Mouse (Mus musculus) kidney, postnatal 0 days (tissue): ENCODE results near the gene Tmtc4. TPM values are rescaled to one million over a fixed set of nuclear protein-coding genes. Genes with fewer than 3 reads are reported as not detected.

ENCODE experiments used
- ATAC-seq: fragments of 200-750 bp; cut with Nextera tagmentation; replicated peaks from 2 replicates; pipeline ENCODE4 v1.8.0; 2017; ENCODE audit warnings: low read depth, moderate number of reproducible peaks, moderate TSS enrichment, moderate library complexity; ENCODE audit not compliant: low FRiP score
- DNase-seq: peaks from one replicate; pipeline ENCODE4 v3.0.0-alpha.2; 2016; ENCODE audit warnings: low spot score
- H3K27ac ChIP-seq: fragments of 300-500 bp; sonication (generic); 2 replicates; pipeline ENCODE4 v1.5.1; 2014; ENCODE audit warnings: mild to moderate bottlenecking
- H3K27me3 ChIP-seq: fragments of 300-500 bp; sonication (generic); 2 replicates; pipeline ENCODE4 v1.6.1; 2014; ENCODE audit warnings: low read length, mixed read lengths; ENCODE audit not compliant: insufficient read depth
- H3K36me3 ChIP-seq: fragments of 300-500 bp; sonication (generic); 2 replicates; pipeline ENCODE4 v1.6.1; 2014; ENCODE audit warnings: low read length, mixed read lengths; ENCODE audit not compliant: insufficient read depth
- H3K4me1 ChIP-seq: fragments of 300-500 bp; sonication (generic); replicated peaks from 2 replicates; pipeline ENCODE4 v1.6.1; 2014; ENCODE audit warnings: antibody characterized with exemption, low read length, mixed read lengths; ENCODE audit not compliant: insufficient read depth
- H3K4me2 ChIP-seq: fragments of 300-500 bp; sonication (generic); 2 replicates; pipeline ENCODE4 v1.6.1; 2014; ENCODE audit warnings: mild to moderate bottlenecking, low read length, moderate library complexity, mixed read lengths
- H3K4me3 ChIP-seq: fragments of 300-500 bp; sonication (generic); replicated peaks from 2 replicates; pipeline ENCODE4 v1.5.1; 2014; ENCODE audit warnings: low read depth, low read length
- H3K9ac ChIP-seq: fragments of 300-500 bp; sonication (generic); 2 replicates; pipeline ENCODE4 v1.6.1; 2014; ENCODE audit warnings: low read depth, low read length
- H3K9me3 ChIP-seq: fragments of 300-500 bp; sonication (generic); replicated peaks from 2 replicates; pipeline ENCODE4 v1.6.1; 2016; ENCODE audit warnings: low read length, inconsistent platforms, mixed read lengths
- CTCF ChIP-seq: IDR thresholded peaks from 2 replicates; pipeline ENCODE4 v1.5.1; 2016; ENCODE audit warnings: antibody characterized with exemption, low read depth, mild to moderate bottlenecking, moderate library complexity
- WGBS: fragments of 180-500 bp; shearing (Covaris S2); extraction: QIAGEN DNeasy Blood & Tissue Kit; methylation state at CpG from one replicate; pipeline ENCODE4 v1.1.7; 2014; 5-methylcytosine and 5-hydroxymethylcytosine counted together
- polyA plus RNA-seq: library from polyadenylated mRNA; unstranded; fragments of >200 nt; fragmentation: Nextera tagmentation; extraction: Ambion mirVana; gene quantifications from 2 replicates; pipeline ENCODE4 v1.2.1, GENCODE M21; 2015

The Tmtc4 gene
- polyA plus RNA-seq, 1 experiment from 2014 or later = 25.8 TPM

GRCm38 (mm10) chr14:122875636-122876035 lies 108.2 kb downstream of the Tmtc4 start:
- no peak overlapping the region for H3K4me2 ChIP-seq
- no peaks in the 10 kb centered on the region for H3K27me3 ChIP-seq
- H3K9ac ChIP-seq = no peak overlapping the region
- H3K27ac ChIP-seq = no peak overlapping the region
- no peak for TF ChIP-seq CTCF
- H3K36me3 ChIP-seq = no peaks in the 10 kb centered on the region
- no peaks in the 10 kb centered on the region for H3K4me1 ChIP-seq
- ATAC-seq (no peak), DNase-seq (no peak)
- 65% methylated on average over 6 of the region's 6 CpGs for WGBS
- H3K4me3 ChIP-seq = no peak overlapping the region
- H3K9me3 ChIP-seq = no peaks in the 10 kb centered on the region

DNA sequence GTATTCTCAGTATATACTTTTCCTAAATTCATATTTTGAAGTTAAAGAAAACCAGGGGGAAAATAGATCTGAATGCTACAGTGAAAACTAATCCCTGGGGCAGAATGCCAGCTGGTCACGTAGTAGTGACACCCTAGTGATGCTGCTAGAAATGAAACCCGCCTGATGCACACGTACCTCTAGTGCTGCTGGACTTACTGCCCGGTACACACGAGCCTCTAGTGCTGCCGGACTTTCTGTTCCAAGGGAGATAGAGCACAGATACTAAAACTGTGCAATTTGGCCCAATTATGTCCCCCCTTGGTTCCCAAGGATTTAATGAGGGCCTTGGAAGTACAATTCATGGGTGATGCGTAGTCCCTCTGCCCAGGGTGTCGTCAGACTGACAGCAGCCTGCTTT lies 108.8 kb downstream of the Tmtc4 start:
- 83% methylated on average over 8 of the region's 8 CpGs for WGBS
- H3K4me2 ChIP-seq = no peak overlapping the region
- no peak for ATAC-seq

DNA sequence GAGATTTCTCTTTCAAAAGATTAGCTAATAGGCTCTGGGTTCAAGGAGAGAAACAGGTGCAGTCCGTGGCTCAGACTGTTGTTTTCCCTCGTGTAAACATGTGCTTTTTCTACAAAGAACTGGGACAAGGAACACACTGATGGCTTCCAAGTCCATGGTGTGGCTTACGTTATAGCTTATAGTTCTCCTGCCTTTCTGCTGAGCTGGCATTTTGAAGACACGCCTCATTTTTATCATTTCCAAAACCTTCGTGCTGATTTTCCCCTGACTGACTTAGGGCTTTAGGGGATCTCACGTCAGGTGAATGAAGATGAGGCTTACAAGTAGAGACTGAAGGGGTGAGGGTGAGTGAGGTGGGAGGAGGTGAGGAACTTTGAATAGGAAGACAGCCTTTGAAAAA lies 111.2 kb downstream of the Tmtc4 start:
- Histone ChIP-seq H3K9ac (no peak overlapping the region), H3K4me2 (no peak overlapping the region), H3K4me3 (no peak overlapping the region), H3K27me3 (no peaks in the 10 kb centered on the region), H3K4me1 (no peaks in the 10 kb centered on the region), H3K36me3 (no peaks in the 10 kb centered on the region), H3K27ac (no peak overlapping the region), H3K9me3 (no peaks in the 10 kb centered on the region)
- WGBS = 82% methylated on average over 6 of the region's 6 CpGs
- DNase-seq (no peak), ATAC-seq (no peak)
- no peak for TF ChIP-seq CTCF

More for the DNA sequence above, 108.8 kb downstream of the Tmtc4 start:
- TF ChIP-seq CTCF = no peak
- Histone ChIP-seq H3K4me1 (no peaks in the 10 kb centered on the region), H3K27me3 (no peaks in the 10 kb centered on the region), H3K36me3 (no peaks in the 10 kb centered on the region), H3K9ac (no peak overlapping the region), H3K27ac (no peak overlapping the region), H3K9me3 (no peaks in the 10 kb centered on the region), H3K4me3 (no peak overlapping the region)
- DNase-seq = no peak

DNA sequence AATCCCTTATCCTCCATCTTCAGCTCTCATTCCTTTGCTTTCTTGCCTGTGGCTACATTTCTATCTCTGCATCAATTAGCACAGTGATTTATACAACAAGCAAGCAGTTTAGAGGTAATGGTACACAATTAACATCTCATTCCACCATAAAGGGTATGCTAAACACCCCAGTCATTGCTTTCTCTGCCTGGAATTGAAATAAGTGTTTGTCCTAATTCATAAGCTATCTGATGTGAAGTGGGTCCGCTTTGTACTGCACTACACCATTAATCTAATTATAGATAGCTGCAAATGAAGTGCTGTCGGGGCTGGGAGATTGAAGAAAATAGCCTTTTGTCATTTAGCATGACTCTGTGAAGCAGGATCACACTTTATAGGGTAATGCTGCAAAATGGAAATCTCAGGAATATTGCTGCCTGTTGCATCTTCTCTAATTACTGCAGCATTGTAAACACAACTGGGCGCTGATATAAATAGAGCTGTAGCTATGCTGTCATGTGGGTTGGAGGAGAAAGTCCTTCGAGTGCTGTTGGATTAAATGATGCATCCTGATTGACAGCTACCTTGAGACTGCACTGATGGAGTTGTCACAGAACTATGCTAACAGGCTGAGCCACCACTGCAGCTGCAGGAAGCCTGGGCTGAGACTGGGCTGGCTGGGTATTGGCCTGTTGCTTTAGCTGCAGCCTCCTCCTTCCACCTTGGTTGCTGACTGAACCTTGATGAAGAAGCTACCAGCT lies 111.8 kb downstream of the Tmtc4 start:
- DNase-seq = no peak
- ATAC-seq = no peak
- WGBS = 74% methylated on average over 4 of the region's 4 CpGs

DNA sequence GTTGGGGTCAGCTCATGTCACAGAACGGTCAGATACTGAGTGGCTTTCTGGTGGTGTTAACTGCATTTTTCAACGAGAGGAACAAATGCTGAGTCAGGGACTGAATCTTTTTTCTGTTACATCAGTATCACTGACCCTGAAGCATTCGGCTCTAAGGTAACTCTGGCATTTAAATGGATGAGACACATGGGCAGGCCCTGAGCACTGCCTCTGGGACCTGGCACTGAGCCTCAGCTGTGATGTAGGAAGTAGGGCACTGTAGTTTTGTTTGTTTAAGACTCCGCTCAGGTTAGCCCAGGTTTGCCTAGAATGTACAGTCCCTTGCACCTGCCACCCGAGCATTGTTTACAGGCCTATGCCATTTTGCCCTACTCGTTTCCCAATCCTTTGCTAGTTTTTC lies 114.0 kb downstream of the Tmtc4 start:
- Histone ChIP-seq H3K4me1 (no peaks in the 10 kb centered on the region), H3K9ac (no peak overlapping the region), H3K27me3 (no peaks in the 10 kb centered on the region), H3K4me3 (no peak overlapping the region), H3K27ac (no peak overlapping the region), H3K36me3 (no peaks in the 10 kb centered on the region), H3K4me2 (no peak overlapping the region), H3K9me3 (no peaks in the 10 kb centered on the region)
- 66% methylated on average over 6 of the region's 6 CpGs for WGBS
- DNase-seq (no peak), ATAC-seq (no peak)
- no peak for TF ChIP-seq CTCF

More for the DNA sequence above, 111.8 kb downstream of the Tmtc4 start:
- Histone ChIP-seq H3K4me1 (no peaks in the 10 kb centered on the region), H3K27ac (no peak overlapping the region), H3K4me3 (no peak overlapping the region), H3K27me3 (no peaks in the 10 kb centered on the region), H3K9me3 (no peaks in the 10 kb centered on the region), H3K36me3 (no peaks in the 10 kb centered on the region), H3K4me2 (no peak overlapping the region), H3K9ac (no peak overlapping the region)
- no peak for TF ChIP-seq CTCF

Other genes starting within 250 kb of the Tmtc4 start
- 41.1 and 43.9 TPM in 2 replicates for gene Ggact, start 70.3 kb downstream of the Tmtc4 start, polyA plus RNA-seq